Mouse (Mus musculus): ENCODE data around the gene Shmt1.
"Not testable (repeated sequence)": the region's sequence is repeated elsewhere in the genome, so short reads cannot be mapped to it uniquely, and the experiment has no call there.

Gene Shmt1

DNA sequence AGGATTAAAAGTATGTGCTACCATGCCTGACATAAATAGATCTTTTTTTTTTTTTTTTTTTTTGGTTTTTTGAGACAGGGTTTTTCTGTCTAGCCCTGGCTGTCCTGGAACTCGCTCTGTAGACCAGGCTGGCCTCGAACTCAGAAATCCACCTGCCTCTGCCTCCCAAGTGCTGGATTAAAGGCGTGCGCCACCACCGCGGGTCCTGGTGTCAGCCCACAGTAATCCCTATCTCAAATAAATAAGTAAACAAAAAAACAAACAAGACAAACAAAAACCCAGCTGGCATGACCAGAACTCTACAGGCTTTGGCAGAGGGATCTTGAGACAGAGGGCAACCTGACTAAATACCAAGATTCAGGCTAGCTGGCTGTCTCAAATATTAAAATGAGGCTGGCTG is at the start of gene Shmt1:
Shmt1 (minus strand) TSS at position 101 of the 400 bp plus-strand sequence.
- in situ Hi-C loops (cut with MboI; ENCODE audit: low sequenced_read_pairs), result not testable (repeated sequence)

GRCm38 (mm10) chr11:60856587-60856986 is 45.1 kb upstream of the Shmt1 start:
- in situ Hi-C loops (cut with MboI; ENCODE audit: low sequenced_read_pairs), result no loop called here

- in situ Hi-C loops (cut with MboI; ENCODE audit: low sequenced_read_pairs), result no loop called here
Observed at GRCm38 (mm10) chr11:60845415-60845814, 33.9 kb upstream of the Shmt1 start.

DNA sequence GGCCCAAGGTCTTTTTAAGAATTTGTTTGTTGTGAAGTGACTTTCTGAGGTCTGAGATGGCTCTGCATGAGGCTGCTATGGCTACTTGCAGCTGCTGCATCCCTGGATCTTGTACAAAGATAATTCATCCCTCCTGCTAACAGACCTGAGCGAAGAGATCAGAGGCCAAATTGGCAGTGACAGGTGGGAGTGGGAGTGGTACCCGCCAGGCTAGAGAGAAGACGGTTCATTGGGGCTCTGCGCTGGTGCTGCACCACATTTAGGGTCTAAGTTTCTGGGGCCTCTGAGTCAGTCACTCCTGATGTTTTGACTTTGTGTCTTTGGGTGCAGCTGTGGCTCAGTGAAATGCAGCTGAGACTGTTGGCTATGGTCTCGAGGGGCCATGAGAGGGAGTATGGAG is 31.9 kb upstream of the Shmt1 start:
- in situ Hi-C loops (cut with MboI; ENCODE audit: low sequenced_read_pairs), result no loop called here

- in situ Hi-C loops (cut with MboI; ENCODE audit: low sequenced_read_pairs), result no loop called here
Observed at GRCm38 (mm10) chr11:60841467-60842200, 30.1 kb upstream of the Shmt1 start.

DNA sequence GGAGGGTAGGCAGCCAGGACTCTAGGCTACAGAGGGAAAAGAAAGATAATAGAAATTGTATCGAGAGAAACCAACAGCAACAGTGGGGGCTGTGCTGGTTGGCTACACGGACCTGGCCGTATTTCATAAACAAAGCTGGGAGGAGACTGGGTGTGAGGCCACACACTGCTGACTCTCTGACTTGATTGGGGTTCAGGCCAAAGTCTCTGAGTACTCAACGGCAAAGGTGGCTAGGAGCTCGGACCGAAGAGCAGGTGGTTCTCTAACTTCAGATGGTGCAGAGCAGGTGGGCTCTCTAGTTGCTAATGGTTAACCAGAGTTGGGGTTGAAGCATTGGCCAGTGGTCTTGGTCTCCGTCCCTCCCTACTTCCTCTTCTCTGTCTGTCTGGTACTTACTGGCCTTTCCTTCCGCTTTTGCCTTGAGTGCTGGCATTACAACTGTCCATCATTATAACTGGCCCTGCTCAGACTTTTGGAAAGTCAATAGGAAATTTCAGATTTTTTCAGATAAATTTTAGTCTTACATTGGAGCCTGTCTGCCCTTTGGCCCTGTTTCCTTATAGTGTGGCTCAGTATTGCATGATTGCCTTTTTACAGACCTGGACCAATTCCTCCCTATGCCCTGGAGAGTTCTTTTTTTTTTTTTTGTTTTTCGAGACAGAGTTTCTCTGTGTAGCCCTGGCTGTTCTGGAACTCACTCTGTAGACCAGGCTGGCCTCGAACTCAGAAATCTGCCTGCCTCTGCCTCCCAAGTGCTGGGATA is 26.3 kb upstream of the Shmt1 start:
- in situ Hi-C loops (cut with MboI; ENCODE audit: low sequenced_read_pairs), result no loop called here

GRCm38 (mm10) chr11:60836897-60837296 is 25.4 kb upstream of the Shmt1 start:
- in situ Hi-C loops (cut with MboI; ENCODE audit: low sequenced_read_pairs), result no loop called here

GRCm38 (mm10) chr11:60830433-60831052 is 19.0 kb upstream of the Shmt1 start, which contains the start of gene Dhrs7b:
Gene Dhrs7b, plus strand, starts transcription at chr11:60830631.
- in situ Hi-C loops (cut with MboI; ENCODE audit: low sequenced_read_pairs), result no loop called here

DNA sequence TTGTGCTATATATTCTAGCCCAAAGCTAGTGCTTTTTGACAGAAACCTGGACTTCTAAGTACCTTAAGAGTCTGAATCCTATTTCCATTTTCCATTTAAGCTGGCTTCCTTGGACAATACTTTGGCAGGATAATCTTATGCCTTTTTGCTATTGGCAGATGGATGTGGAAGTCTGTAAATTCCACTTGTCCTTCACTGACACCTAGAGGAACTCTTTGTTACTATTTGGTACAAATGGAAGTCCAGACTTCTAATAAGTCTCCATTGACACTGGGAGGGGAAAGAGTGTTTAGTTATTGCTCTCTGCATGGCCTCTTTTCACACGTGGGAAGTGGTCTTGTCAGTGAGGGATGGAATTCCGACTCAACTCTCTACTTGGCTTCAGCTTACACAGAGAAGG is 17.4 kb upstream of the Shmt1 start:
- in situ Hi-C loops (cut with MboI; ENCODE audit: low sequenced_read_pairs), result no loop called here

GRCm38 (mm10) chr11:60827241-60827945 is 15.9 kb upstream of the Shmt1 start:
- in situ Hi-C loops (cut with MboI; ENCODE audit: low sequenced_read_pairs), result no loop called here

DNA sequence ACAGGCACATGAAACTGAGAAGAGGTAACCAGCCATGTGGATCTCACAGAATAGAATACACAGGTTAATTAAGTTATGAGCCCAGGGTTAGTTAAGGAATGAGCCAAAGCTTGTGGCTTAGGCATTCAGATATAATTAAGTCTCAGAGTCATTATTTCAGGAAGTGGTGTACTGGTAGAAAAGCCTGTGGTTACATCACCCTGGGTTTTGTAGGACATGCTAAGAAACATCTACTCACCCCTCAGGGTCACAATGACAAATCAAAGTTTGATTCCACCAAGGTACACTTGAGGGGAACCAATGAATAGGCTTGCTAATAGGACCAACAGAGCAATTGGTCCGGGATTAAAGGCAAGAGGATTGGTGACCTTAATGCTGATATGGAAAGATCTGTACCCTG is 15.2 kb upstream of the Shmt1 start:
- in situ Hi-C loops (cut with MboI; ENCODE audit: low sequenced_read_pairs), result no loop called here

DNA sequence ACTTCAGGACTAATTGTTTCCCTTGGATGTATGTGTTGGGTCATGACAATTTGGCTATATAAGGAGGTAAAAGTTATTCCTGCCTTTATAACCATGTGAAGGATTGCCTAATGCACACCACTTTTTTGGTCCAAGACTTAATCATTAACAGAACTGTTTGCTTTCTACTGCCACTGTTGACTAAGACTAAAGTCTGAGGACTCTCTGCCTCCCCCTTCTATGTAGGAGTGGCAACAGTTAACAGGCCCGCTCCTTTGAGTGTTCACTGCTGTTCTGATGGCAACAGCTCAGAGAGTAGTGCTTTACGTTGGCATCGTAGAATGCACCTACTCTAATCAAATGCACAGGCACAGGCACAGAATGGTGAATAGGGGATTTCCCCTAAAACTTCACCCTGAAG is 13.7 kb upstream of the Shmt1 start:
- in situ Hi-C loops (cut with MboI; ENCODE audit: low sequenced_read_pairs), result no loop called here

DNA sequence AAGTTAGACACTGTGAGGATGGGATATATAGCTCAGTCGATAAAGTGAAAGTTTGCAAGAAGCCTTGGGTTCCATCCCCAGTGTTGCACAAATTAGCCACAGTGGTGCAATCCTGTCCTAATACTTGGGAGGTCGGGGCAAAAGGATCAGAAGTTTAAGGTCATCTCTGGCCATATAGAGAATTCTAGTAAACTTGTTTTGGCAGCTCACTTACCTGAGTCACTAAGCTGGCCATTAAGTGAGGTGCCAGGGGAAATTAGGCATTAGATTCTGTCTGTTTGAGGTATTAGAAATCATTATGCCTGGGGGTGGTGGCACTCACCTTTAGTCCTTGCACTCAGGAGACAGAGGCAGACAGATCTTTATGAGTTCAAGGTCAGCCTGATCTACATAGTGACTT is 12.3 kb upstream of the Shmt1 start:
- in situ Hi-C loops (cut with MboI; ENCODE audit: low sequenced_read_pairs), result no loop called here

- in situ Hi-C loops (cut with MboI; ENCODE audit: low sequenced_read_pairs), result no loop called here
Observed at GRCm38 (mm10) chr11:60816398-60816797, 4.9 kb upstream of the Shmt1 start.

- in situ Hi-C loops (cut with MboI; ENCODE audit: low sequenced_read_pairs), result no loop called here
Observed at GRCm38 (mm10) chr11:60811054-60811460, 461 bp downstream of the Shmt1 start.

DNA sequence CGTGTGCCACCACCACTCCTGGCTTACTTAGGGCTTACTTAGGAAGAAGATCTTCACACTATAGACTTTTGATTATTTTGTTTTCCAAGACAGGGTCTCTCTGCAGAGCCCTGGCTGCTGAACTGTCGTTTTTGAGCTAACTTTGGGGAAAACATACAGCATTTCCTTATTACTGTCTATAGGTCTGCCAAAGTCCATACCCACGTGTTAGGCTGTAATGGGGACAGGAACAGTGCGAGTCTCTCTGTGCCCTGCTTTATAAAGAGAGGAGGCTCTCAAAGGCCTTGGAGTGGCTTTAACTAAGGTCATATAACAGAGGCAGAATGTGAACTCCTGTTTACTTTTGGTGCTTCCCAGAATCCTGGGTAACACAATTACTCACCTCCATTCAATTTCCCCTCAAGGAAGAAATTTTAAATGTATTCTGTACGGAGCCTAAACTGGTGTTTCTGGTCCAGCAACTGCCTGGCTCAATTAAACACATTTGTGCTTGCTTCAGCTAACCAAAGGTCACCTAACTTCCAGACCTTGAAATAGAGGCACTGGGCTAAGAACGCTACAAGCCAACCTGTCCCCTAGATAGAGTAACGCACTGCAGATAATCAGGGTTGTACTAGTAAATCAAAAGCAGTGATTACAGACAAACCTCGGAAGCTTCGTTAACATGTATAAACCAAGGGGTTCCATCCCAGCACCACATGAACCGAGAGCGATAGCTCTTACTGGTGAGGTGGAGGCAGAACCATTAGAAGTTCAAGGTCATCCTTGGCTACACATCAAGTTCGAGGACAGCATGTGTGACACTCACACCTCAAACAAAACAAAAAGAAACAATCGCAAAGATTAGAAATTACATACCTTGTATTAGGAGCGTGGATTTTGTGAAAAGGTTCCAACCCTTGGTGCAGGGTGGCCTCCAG is 1.2 kb downstream of the Shmt1 start:
- in situ Hi-C loops (cut with MboI; ENCODE audit: low sequenced_read_pairs), result no loop called here

GRCm38 (mm10) chr11:60809546-60809945 is 2.0 kb downstream of the Shmt1 start:
- in situ Hi-C loops (cut with MboI; ENCODE audit: low sequenced_read_pairs), result no loop called here

DNA sequence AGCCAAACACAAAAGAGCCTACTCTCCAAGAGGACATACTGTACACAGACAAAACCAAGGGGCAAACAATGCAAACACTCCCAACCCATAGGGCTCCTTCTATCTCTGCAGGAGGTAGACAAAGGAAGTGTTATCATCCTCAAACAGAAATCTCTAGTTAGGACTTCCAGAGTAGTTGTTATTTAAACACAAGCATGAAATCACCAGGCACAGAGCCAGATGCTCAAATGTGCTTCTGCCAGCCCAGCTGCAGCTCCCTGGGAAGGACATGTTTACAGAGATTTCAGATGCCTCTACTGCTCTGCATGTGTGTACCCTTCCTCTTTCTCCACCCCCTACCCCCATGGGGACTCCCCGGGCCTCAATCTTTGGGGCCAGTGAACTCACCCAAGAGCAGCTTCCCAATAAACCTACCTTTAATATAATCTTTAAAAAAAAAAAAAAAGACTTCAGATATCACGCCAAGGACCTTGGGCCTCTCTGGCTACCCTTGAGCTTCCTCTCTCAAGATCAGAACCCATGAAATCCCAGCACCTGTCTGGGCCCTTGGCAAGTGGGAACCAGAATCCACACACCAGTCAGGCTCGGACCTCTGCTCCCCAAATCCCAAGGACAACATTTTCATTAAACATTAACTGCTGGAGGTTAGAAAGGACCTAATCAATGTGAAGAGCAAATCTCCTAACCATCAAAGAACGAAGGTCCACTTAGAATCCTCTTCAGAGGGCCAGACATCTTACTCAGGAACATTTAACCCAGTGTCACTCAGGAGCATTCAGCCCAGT is 3.0 kb downstream of the Shmt1 start:
- in situ Hi-C loops (cut with MboI; ENCODE audit: low sequenced_read_pairs), result no loop called here

GRCm38 (mm10) chr11:60800892-60801291 is 10.6 kb downstream of the Shmt1 start:
- in situ Hi-C loops (cut with MboI; ENCODE audit: low sequenced_read_pairs), result no loop called here
